Mouse (Mus musculus) midbrain, embryonic 16.5 days (tissue): Measurements from ENCODE around the gene Tmem44. TPM values are rescaled to one million over a fixed set of nuclear protein-coding genes. Genes with fewer than 3 reads are reported as not detected.

Source experiments
- ATAC-seq: fragments of 200-750 bp; cut with Nextera tagmentation; 2 replicates; pipeline ENCODE4 v1.8.0; 2017; ENCODE audit warnings: moderate TSS enrichment
- H3K27ac ChIP-seq: fragments of 300-500 bp; sonication (generic); 2 replicates; pipeline ENCODE4 v1.5.1; 2014; ENCODE audit warnings: mild to moderate bottlenecking, low read length, mixed read lengths
- H3K27me3 ChIP-seq: fragments of 300-500 bp; sonication (generic); 2 replicates; pipeline ENCODE4 v1.6.1; 2014; ENCODE audit warnings: low read depth, low read length, mixed read lengths; ENCODE audit not compliant: control insufficient read depth, insufficient read depth
- H3K36me3 ChIP-seq: fragments of 300-500 bp; sonication (generic); 2 replicates; pipeline ENCODE4 v1.6.1; 2014; ENCODE audit warnings: mild to moderate bottlenecking, low read length, moderate library complexity, mixed read lengths; ENCODE audit not compliant: control insufficient read depth, insufficient read depth
- H3K4me1 ChIP-seq: fragments of 300-500 bp; sonication (generic); 2 replicates; pipeline ENCODE4 v1.6.1; 2014; ENCODE audit warnings: mild to moderate bottlenecking, low read length, mixed read lengths; ENCODE audit not compliant: control insufficient read depth, insufficient read depth
- H3K4me2 ChIP-seq: fragments of 300-500 bp; sonication (generic); 2 replicates; pipeline ENCODE4 v1.6.1; 2014; ENCODE audit warnings: mild to moderate bottlenecking, low read length, mixed read lengths
- H3K4me3 ChIP-seq: fragments of 300-500 bp; sonication (generic); 2 replicates; pipeline ENCODE4 v1.5.1; 2014; ENCODE audit warnings: low read depth, mild to moderate bottlenecking, low read length, moderate library complexity, mixed read lengths
- H3K9ac ChIP-seq: fragments of 300-500 bp; sonication (generic); 2 replicates; pipeline ENCODE4 v1.6.1; 2014; ENCODE audit warnings: low read depth, low read length, mixed read lengths
- H3K9me3 ChIP-seq: fragments of 300-500 bp; sonication (generic); replicated peaks from 2 replicates; pipeline ENCODE4 v1.6.1; 2014; ENCODE audit warnings: mild to moderate bottlenecking, low read length, mixed read lengths; ENCODE audit not compliant: control insufficient read depth, poor library complexity, severe bottlenecking
- WGBS: fragments of 180-500 bp; shearing (Covaris S2); extraction: QIAGEN DNeasy Blood & Tissue Kit; methylation state at CpG from one replicate; pipeline ENCODE4 v1.1.7; 2014; 5-methylcytosine and 5-hydroxymethylcytosine counted together
- polyA plus RNA-seq: library from polyadenylated mRNA; unstranded; fragments of >200 nt; fragmentation: Nextera tagmentation; extraction: Ambion mirVana; gene quantifications from 2 replicates; pipeline ENCODE4 v1.2.1, GENCODE M21; 2015

Tmem44 gene
- polyA plus RNA-seq, 1 experiment from 2014 or later = 84.7 TPM

- Histone ChIP-seq H3K9ac (no peak overlapping the region), H3K4me3 (no peak overlapping the region), H3K36me3 (peaks cover 22% of the 10 kb centered on the region), H3K27ac (no peak overlapping the region), H3K9me3 (no peaks in the 10 kb centered on the region), H3K4me2 (no peak overlapping the region), H3K27me3 (no peaks in the 10 kb centered on the region), H3K4me1 (0 out of 2 replicates have a peak, but pooled peaks cover 3% of the 10 kb centered on the region)
- no peak for ATAC-seq
- 96% methylated on average over 9 of the region's 9 CpGs for WGBS
These were observed 33.6 kb downstream of the Tmem44 start for GRCm38 (mm10) chr16:30516993-30517392.

GRCm38 (mm10) chr16:30515418-30515817 lies 35.2 kb downstream of the Tmem44 start:
- Histone ChIP-seq H3K4me3 (no peak overlapping the region), H3K27ac (no peak overlapping the region), H3K27me3 (no peaks in the 10 kb centered on the region), H3K4me2 (no peak overlapping the region), H3K4me1 (peaks cover 10% of the 10 kb centered on the region), H3K36me3 (peaks cover 17% of the 10 kb centered on the region), H3K9ac (no peak overlapping the region), H3K9me3 (no peaks in the 10 kb centered on the region)
- ATAC-seq = no peak
- 64% methylated on average over 12 of the region's 12 CpGs for WGBS

- Histone ChIP-seq H3K27me3 (no peaks in the 10 kb centered on the region), H3K27ac (no peak overlapping the region), H3K4me3 (no peak overlapping the region), H3K9ac (no peak overlapping the region), H3K4me2 (no peak overlapping the region), H3K9me3 (no peaks in the 10 kb centered on the region), H3K36me3 (peaks cover 15% of the 10 kb centered on the region), H3K4me1 (peaks cover 15% of the 10 kb centered on the region)
- no peak for ATAC-seq
- WGBS = 75% methylated on average over 20 of the region's 20 CpGs
These were observed 37.3 kb downstream of the Tmem44 start for GRCm38 (mm10) chr16:30513050-30514024.

GRCm38 (mm10) chr16:30512375-30513049 lies 38.1 kb downstream of the Tmem44 start:
- Histone ChIP-seq H3K4me3 (no peak overlapping the region), H3K9me3 (no peaks in the 10 kb centered on the region), H3K27ac (no peak overlapping the region), H3K9ac (no peak overlapping the region), H3K36me3 (peaks cover 15% of the 10 kb centered on the region), H3K27me3 (no peaks in the 10 kb centered on the region), H3K4me2 (no peak overlapping the region), H3K4me1 (peaks cover 15% of the 10 kb centered on the region)
- WGBS = 55% methylated on average over 8 of the region's 8 CpGs
- ATAC-seq = no peak

GRCm38 (mm10) chr16:30511563-30512340 lies 38.9 kb downstream of the Tmem44 start:
- Histone ChIP-seq H3K36me3 (peaks cover 9% of the 10 kb centered on the region; the same call in 1 of the 2 replicates), H3K27ac (peak overlapping the region; percentile 88; the same call in 1 of the 2 replicates), H3K4me2 (peak overlapping the region; percentile 69), H3K4me3 (peak overlapping the region; percentile 54), H3K9me3 (no peaks in the 10 kb centered on the region), H3K4me1 (peaks cover 15% of the 10 kb centered on the region), H3K27me3 (no peaks in the 10 kb centered on the region), H3K9ac (peak overlapping the region; percentile 77)
- 83% methylated on average over 13 of the region's 13 CpGs for WGBS
- no peak for ATAC-seq

- Histone ChIP-seq H3K9ac (peak overlapping the region; percentile 77), H3K36me3 (peaks cover 9% of the 10 kb centered on the region; the same call in 1 of the 2 replicates), H3K9me3 (no peaks in the 10 kb centered on the region), H3K27me3 (no peaks in the 10 kb centered on the region), H3K27ac (peak overlapping the region; percentile 88), H3K4me2 (peak overlapping the region; percentile 69), H3K4me3 (peak overlapping the region; percentile 54), H3K4me1 (peaks cover 15% of the 10 kb centered on the region)
- ATAC-seq = peak; percentile 91
- WGBS = 2% methylated on average over 44 of the region's 44 CpGs
These were observed 39.9 kb downstream of the Tmem44 start for GRCm38 (mm10) chr16:30510504-30511451.

- 33% methylated on average over 9 of the region's 9 CpGs for WGBS
- Histone ChIP-seq H3K9me3 (no peaks in the 10 kb centered on the region), H3K9ac (peak overlapping the region; percentile 77; the same call in 1 of the 2 replicates), H3K4me3 (peak overlapping the region; percentile 54), H3K4me1 (peaks cover 15% of the 10 kb centered on the region), H3K27ac (peak overlapping the region; percentile 88), H3K4me2 (peak overlapping the region; percentile 69), H3K36me3 (peaks cover 6% of the 10 kb centered on the region; the same call in 1 of the 2 replicates), H3K27me3 (no peaks in the 10 kb centered on the region)
- ATAC-seq = peak; percentile 3; the same call in 1 of the 2 replicates
These were observed 40.6 kb downstream of the Tmem44 start for GRCm38 (mm10) chr16:30510091-30510490.

GRCm38 (mm10) chr16:30509340-30509739 lies 41.3 kb downstream of the Tmem44 start:
- ATAC-seq = no peak
- Histone ChIP-seq H3K4me3 (no peak overlapping the region), H3K9me3 (no peaks in the 10 kb centered on the region), H3K27me3 (no peaks in the 10 kb centered on the region), H3K36me3 (peaks cover 4% of the 10 kb centered on the region; the same call in 1 of the 2 replicates), H3K4me2 (no peak overlapping the region), H3K9ac (no peak overlapping the region), H3K4me1 (peaks cover 15% of the 10 kb centered on the region), H3K27ac (no peak overlapping the region)
- 94% methylated on average over 12 of the region's 12 CpGs for WGBS
